Mouse (Mus musculus): ENCODE results near the gene Pym1. TPM values are rescaled to one million over a fixed set of nuclear protein-coding genes. Genes with fewer than 3 reads are reported as not detected.

Gene Pym1
- polyA plus RNA-seq, 1 experiment from 2014 or later = 63.1 TPM

DNA sequence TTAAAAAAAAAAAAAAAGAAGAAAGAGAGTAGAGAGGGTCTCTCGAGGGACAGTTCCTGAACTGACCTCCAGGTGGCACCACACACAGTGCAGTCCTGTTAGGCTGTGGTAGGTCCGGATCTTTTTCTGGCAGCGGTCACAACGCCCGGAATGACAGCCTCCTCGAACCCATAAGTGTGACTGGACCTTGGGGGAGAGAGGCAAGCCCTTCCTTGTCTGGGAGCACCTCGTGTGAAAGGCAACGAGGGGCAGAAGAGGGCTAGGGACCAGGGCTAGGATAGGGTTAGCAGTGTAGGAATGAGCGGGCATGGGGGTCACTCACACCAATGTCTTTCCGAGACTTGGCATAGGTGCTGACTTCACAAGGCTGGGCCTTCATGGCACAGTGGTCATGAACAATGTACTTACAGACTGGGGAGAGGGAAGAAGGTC lies 16.7 kb upstream of the Pym1 start:
- Histone ChIP-seq H3K27me3 (ENCODE audit: low read depth, poor library complexity, severe bottlenecking) (no peaks in the 10 kb centered on the region), H3K36me3 (peaks cover 10% of the 10 kb centered on the region), H3K27ac (no peak overlapping the region), H3K4me1 (0 out of 2 replicates have a peak, but pooled peaks cover 4% of the 10 kb centered on the region), H3K4me3 (no peak overlapping the region), H3K9me3 (replicated peaks) (no peaks in the 10 kb centered on the region)
- 26% methylated on average over 10 of the region's 10 CpGs for WGBS
- DNase-seq (ENCODE audit: low spot score) = peak; percentile 78

DNA sequence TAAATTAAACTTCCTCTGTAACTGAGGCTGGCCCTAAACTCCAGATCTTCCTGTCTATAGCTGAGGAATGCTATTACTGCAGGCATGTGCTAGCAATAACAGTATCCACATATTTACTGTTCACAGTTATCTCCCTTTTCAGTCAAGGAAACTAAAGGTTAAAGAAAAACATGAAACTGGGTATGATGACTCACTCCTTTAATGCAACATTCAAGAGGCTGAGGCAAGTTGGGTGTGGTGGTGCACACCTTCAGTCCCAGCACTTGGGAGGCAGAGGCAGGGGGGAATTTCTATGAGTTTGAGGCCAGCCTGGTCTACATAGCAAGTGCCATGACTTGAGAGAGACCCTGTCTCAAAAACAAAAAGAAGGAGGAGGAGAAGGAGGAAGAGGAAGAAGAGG lies 15.7 kb upstream of the Pym1 start:
- Histone ChIP-seq H3K4me1 (0 out of 2 replicates have a peak, but pooled peaks cover 5% of the 10 kb centered on the region), H3K36me3 (peaks cover 10% of the 10 kb centered on the region), H3K4me3 (no peak overlapping the region), H3K27ac (no peak overlapping the region), H3K27me3 (ENCODE audit: low read depth, poor library complexity, severe bottlenecking) (no peaks in the 10 kb centered on the region), H3K9me3 (replicated peaks) (no peaks in the 10 kb centered on the region)
- no peak for DNase-seq (ENCODE audit: low spot score)

GRCm38 (mm10) chr10:128737435-128737834 lies 10.3 kb upstream of the Pym1 start:
- peak overlapping the region; percentile 54 for H3K27ac ChIP-seq
- 2% methylated on average over 15 of the region's 15 CpGs for WGBS
- H3K4me3 ChIP-seq = peak overlapping the region; percentile 43
- peak; percentile 58 for DNase-seq (ENCODE audit: low spot score)
- peaks cover 10% of the 10 kb centered on the region for H3K36me3 ChIP-seq
- peaks cover 10% of the 10 kb centered on the region for H3K4me1 ChIP-seq
- H3K27me3 ChIP-seq (ENCODE audit: low read depth, poor library complexity, severe bottlenecking) = peaks cover 11% of the 10 kb centered on the region
- no peaks in the 10 kb centered on the region for H3K9me3 ChIP-seq (replicated peaks)

- H3K27ac ChIP-seq = no peak overlapping the region
- H3K9me3 ChIP-seq (replicated peaks) = no peaks in the 10 kb centered on the region
- no peak for DNase-seq (ENCODE audit: low spot score)
- 73% methylated on average over 2 of the region's 2 CpGs for WGBS
- H3K27me3 ChIP-seq (ENCODE audit: low read depth, poor library complexity, severe bottlenecking) = peaks cover 38% of the 10 kb centered on the region
- H3K36me3 ChIP-seq = no peaks in the 10 kb centered on the region
- no peak overlapping the region for H3K4me3 ChIP-seq
- peaks cover 31% of the 10 kb centered on the region for H3K4me1 ChIP-seq
Measured at GRCm38 (mm10) chr10:128740296-128740695, 7.4 kb upstream of the Pym1 start.

- no peaks in the 10 kb centered on the region for H3K36me3 ChIP-seq
- DNase-seq (ENCODE audit: low spot score) = no peak
- H3K27ac ChIP-seq = no peak overlapping the region
- no peaks in the 10 kb centered on the region for H3K9me3 ChIP-seq (replicated peaks)
- H3K27me3 ChIP-seq (ENCODE audit: low read depth, poor library complexity, severe bottlenecking) = peaks cover 45% of the 10 kb centered on the region
- peak overlapping the region; percentile 78; the same call in 1 of the 2 replicates for H3K4me3 ChIP-seq
- 35% methylated on average over 4 of the region's 4 CpGs for WGBS
- peaks cover 29% of the 10 kb centered on the region for H3K4me1 ChIP-seq
Measured at GRCm38 (mm10) chr10:128742616-128743015, 5.1 kb upstream of the Pym1 start.

DNA sequence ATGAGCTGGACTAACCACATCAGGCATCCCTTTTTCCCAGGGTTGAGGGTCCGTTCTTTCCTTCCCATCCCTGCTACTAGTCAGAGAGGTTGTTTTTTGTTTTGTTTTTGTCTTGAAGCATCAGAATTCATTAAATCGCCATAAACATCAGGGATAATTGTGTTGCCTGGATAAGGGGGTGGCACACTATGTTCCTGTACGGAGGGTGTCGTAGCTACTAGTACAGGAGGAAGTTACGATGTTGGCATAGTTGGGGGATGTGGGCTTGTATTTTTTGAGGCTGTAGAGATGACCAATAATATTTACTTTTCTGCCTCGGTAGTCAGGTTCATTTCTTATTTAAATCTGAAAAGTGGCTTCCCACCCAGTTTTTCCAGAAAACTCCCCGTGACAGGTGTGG lies 4.5 kb upstream of the Pym1 start:
- Histone ChIP-seq H3K27ac (no peak overlapping the region; the same call in 1 of the 2 replicates), H3K27me3 (ENCODE audit: low read depth, poor library complexity, severe bottlenecking) (peaks cover 45% of the 10 kb centered on the region), H3K36me3 (no peaks in the 10 kb centered on the region), H3K9me3 (replicated peaks) (no peaks in the 10 kb centered on the region), H3K4me3 (peak overlapping the region; percentile 78), H3K4me1 (peaks cover 29% of the 10 kb centered on the region)
- DNase-seq (ENCODE audit: low spot score) = no peak
- 6% methylated on average over 7 of the region's 7 CpGs for WGBS

GRCm38 (mm10) chr10:128743791-128744191 lies 3.9 kb upstream of the Pym1 start:
- Histone ChIP-seq H3K4me1 (peaks cover 29% of the 10 kb centered on the region), H3K9me3 (replicated peaks) (no peaks in the 10 kb centered on the region), H3K4me3 (peak overlapping the region; percentile 78), H3K27ac (peak overlapping the region; percentile 80), H3K36me3 (no peaks in the 10 kb centered on the region), H3K27me3 (ENCODE audit: low read depth, poor library complexity, severe bottlenecking) (peaks cover 45% of the 10 kb centered on the region)
- WGBS = under 1% methylated on average over 37 of the region's 37 CpGs
- peak; percentile 78 for DNase-seq (ENCODE audit: low spot score)

DNA sequence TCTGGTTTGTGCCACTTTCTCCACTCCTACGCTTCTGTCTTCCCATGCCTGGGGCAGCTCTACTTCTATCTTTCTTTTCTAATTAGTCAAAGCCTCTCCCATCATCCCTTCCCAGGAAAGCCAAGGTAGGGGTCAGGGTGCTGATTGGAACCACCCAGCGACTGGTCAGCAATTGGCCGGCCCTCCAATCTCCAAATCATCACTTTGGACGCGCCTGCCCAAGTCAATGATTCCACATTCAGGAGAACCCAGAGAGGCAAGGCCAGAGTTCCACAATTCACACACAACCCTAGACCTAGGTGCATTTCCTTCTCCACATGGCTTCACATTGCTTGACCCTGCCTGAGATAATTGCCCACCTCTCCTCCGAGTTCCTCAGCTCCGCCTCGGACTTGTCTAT lies 3.5 kb upstream of the Pym1 start:
- H3K27me3 ChIP-seq (ENCODE audit: low read depth, poor library complexity, severe bottlenecking) = peaks cover 45% of the 10 kb centered on the region
- peak overlapping the region; percentile 78 for H3K4me3 ChIP-seq
- WGBS = 10% methylated on average over 8 of the region's 8 CpGs
- no peak for DNase-seq (ENCODE audit: low spot score)
- no peaks in the 10 kb centered on the region for H3K9me3 ChIP-seq (replicated peaks)
- peak overlapping the region; percentile 80 for H3K27ac ChIP-seq
- H3K4me1 ChIP-seq = peaks cover 33% of the 10 kb centered on the region
- no peaks in the 10 kb centered on the region for H3K36me3 ChIP-seq

DNA sequence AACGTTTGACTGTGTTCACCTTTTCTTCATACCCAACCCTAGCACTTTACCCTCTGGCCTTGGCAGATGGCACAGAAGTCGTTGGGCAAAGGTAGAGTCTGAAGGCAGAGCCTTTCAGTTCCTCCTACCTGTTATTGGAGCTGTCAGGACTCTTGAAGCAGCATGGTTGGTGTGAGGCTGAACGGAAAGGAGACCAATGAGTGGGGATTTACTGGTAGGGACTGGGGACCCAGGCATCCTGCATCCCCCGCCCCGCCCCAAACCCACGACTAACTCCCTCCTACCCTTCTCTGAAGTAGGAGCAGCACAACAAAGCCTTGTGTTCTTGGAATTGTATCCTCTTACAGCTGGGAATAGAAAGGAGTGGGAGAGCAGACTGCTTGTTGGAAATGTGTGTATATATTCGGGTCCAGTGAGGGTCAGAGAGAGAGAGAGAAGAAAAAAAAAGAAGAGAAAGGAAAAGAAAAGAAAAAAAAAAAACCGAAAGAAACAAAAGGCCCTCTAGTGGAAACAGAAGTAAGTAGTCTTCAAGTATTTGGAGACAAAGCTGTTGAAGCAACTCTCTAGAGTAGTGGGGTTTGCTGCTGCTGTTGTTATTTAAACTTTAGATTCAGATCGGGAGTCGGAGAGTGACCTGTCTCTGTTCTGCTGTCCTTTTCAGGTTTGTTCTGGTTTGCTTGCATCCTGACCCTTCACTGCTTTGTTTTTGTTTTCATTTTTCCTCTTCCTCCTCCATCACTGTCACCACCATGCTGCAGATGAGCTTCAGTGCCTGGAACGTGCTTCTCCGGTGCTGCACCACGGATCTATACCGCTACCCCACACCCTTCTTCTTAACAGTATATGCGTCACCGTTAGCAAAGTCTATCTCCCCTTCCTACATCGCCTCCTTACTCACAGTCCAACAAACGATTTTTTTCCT lies 2.7 kb upstream of the Pym1 start, which contains the start of gene Dgka:
TSS of gene Dgka (minus strand) at position 176 of the 922 bp plus-strand sequence.
- WGBS = 26% methylated on average over 18 of the region's 18 CpGs
- peak; percentile 45 for DNase-seq (ENCODE audit: low spot score)
- H3K9me3 ChIP-seq (replicated peaks) = no peaks in the 10 kb centered on the region
- H3K36me3 ChIP-seq = no peaks in the 10 kb centered on the region
- H3K27ac ChIP-seq = peak within 1 kb of the TSS; percentile 80
- H3K27me3 ChIP-seq (ENCODE audit: low read depth, poor library complexity, severe bottlenecking) = peaks cover 45% of the 10 kb centered on the region
- peaks cover 40% of the 10 kb centered on the region for H3K4me1 ChIP-seq
- H3K4me3 ChIP-seq = peak within 1 kb of the TSS; percentile 78

DNA sequence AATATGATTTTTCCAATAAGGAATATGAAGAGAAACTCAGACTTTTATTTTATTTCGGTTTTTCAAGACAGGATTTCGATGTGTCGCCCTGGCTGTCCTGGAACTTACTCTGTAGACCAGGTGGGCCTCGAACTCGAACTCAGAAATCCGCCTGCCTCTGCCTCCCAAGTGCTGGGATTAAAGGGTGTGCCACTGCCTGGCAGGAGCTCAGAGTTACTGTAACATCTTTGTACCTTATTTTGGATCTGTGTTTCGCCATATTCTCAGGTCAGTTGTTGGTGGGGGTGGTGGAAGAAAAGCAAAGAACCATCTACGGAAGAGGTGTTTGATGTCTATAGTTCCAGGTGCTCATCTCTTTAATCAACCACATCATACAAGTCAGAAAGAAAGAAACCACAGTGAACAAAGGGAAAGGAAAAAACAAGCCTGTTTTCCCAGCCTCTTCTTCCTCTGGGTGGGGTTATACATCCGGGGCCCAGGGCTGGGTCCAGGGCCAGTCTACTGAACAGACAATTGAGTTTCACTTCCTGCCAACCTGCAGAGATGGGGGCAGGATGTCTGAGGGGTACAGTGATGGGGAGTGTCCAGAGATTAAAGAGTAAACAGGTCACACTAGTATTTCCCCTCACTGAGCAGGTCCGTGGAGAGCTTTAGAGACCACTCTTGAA lies 1.6 kb upstream of the Pym1 start:
- Histone ChIP-seq H3K27ac (no peak overlapping the region), H3K27me3 (ENCODE audit: low read depth, poor library complexity, severe bottlenecking) (peaks cover 45% of the 10 kb centered on the region), H3K4me1 (peaks cover 46% of the 10 kb centered on the region)

DNA sequence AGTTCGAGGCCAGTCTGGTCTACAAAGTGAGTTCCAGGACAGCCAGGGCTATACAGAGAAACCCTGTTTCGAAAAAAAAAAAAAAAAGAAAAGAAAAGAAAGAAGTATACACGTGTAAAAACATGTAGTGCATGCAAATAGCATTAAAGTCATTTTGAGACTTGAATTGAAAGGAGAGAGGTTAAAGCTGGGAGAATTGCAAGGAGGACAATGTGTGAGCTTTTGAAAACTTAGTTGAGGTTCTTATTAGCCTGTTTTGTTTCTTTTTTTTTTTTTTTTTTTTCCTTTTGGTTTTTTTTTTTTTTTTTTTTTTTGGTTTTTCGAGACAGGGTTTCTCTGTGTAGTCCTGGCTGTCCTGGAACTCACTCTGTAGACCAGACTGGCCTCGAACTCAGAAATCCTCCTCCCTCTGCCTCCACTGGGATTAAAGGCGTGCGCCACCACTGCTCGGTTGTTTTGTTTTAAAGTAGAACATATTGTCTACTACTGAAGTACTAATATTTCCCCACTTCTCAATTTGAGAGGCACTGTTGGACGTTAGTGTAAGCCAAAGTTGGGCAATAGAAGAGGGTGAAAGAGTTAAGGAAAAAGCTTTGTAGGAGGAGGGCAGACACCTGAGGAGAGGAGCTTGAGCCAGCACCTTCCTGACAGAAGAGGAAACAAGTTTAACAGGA lies 580 bp upstream of the Pym1 start:
- Histone ChIP-seq H3K9me3 (replicated peaks) (no peaks in the 10 kb centered on the region), H3K27ac (peak overlapping the region; percentile 96), H3K27me3 (ENCODE audit: low read depth, poor library complexity, severe bottlenecking) (peaks cover 38% of the 10 kb centered on the region), H3K36me3 (peaks cover 6% of the 10 kb centered on the region), H3K4me3 (peak overlapping the region; percentile 74), H3K4me1 (peaks cover 46% of the 10 kb centered on the region)
- WGBS = 40% methylated on average over 9 of the region's 9 CpGs
- DNase-seq (ENCODE audit: low spot score) = no peak

More for the DNA sequence above, 1.6 kb upstream of the Pym1 start:
- DNase-seq (ENCODE audit: low spot score) = no peak
- 0 out of 2 replicates have a peak, but pooled peaks cover 1% of the 10 kb centered on the region for H3K36me3 ChIP-seq
- WGBS = 92% methylated on average over 10 of the region's 10 CpGs
- no peaks in the 10 kb centered on the region for H3K9me3 ChIP-seq (replicated peaks)
- no peak overlapping the region for H3K4me3 ChIP-seq

DNA sequence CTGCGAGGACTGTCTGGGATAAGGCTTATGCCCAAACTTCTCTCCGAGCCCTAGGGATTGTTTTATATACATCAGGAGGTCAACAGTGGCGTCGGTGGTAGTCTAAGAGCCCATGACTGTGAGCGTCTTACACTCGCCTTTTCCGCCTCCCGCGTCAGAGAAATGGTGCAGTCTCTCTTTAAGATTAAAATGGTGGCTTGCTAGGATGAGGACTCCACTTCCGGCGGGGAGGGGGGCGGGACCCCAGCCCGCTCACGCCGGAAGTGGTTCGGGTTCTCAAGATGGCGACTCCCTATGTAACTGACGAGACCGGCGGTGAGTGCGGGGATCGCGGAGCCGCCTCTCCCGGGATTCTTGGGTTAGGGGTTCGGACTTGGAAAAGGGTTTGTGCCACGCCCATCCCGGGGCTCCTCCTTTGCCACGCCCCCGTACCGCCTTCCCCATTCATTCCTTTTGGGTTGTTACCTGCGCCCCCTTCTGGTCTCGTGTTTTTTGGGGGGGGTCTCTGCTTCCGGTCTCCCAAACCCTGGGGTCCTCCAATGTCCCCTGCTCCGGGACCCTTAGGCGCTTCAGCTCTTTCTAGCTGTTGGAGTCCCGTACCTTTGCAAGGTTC lies 669 bp downstream of the Pym1 start:
- H3K36me3 ChIP-seq = peaks cover 19% of the 10 kb centered on the region
- WGBS = under 1% methylated on average over 37 of the region's 37 CpGs
- peak overlapping the region; percentile 96 for H3K27ac ChIP-seq
- peak; percentile 95 for DNase-seq (ENCODE audit: low spot score)
- H3K4me1 ChIP-seq = peaks cover 41% of the 10 kb centered on the region
- peaks cover 26% of the 10 kb centered on the region for H3K27me3 ChIP-seq (ENCODE audit: low read depth, poor library complexity, severe bottlenecking)
- peak overlapping the region; percentile 74 for H3K4me3 ChIP-seq
- H3K9me3 ChIP-seq (replicated peaks) = no peaks in the 10 kb centered on the region
